Mouse (Mus musculus) neural tube, embryonic 13.5 days (tissue): ENCODE results near the gene Gm20431. TPM values are rescaled to one million over a fixed set of nuclear protein-coding genes. Genes with fewer than 3 reads are reported as not detected.

Source experiments
- ATAC-seq: fragments of 200-750 bp; cut with Nextera tagmentation; 2 replicates; pipeline ENCODE4 v1.8.0; 2017; ENCODE audit warnings: low read depth, mild to moderate bottlenecking, moderate TSS enrichment, moderate library complexity
- H3K27ac ChIP-seq: fragments of 300-500 bp; sonication (generic); replicated peaks from 2 replicates; pipeline ENCODE4 v1.5.1; 2015; ENCODE audit warnings: moderate library complexity, mild to moderate bottlenecking, inconsistent platforms
- H3K27me3 ChIP-seq: fragments of 300-500 bp; sonication (generic); 2 replicates; pipeline ENCODE4 v1.6.1; 2015; ENCODE audit warnings: mild to moderate bottlenecking, inconsistent platforms
- H3K36me3 ChIP-seq: fragments of 300-500 bp; sonication (generic); 2 replicates; pipeline ENCODE4 v1.6.1; 2015; ENCODE audit warnings: mild to moderate bottlenecking, inconsistent platforms
- H3K4me1 ChIP-seq: fragments of 300-500 bp; sonication (generic); replicated peaks from 2 replicates; pipeline ENCODE4 v1.6.1; 2015; ENCODE audit warnings: inconsistent platforms
- H3K4me2 ChIP-seq: fragments of 300-500 bp; sonication (generic); 2 replicates; pipeline ENCODE4 v1.6.1; 2015; ENCODE audit warnings: inconsistent platforms, mild to moderate bottlenecking, moderate library complexity
- H3K4me3 ChIP-seq: fragments of 300-500 bp; sonication (generic); 2 replicates; pipeline ENCODE4 v1.5.1; 2015; ENCODE audit warnings: mild to moderate bottlenecking, inconsistent platforms
- H3K9ac ChIP-seq: fragments of 300-500 bp; sonication (generic); 2 replicates; pipeline ENCODE4 v1.6.1; 2015; ENCODE audit warnings: moderate library complexity, mild to moderate bottlenecking, inconsistent platforms
- H3K9me3 ChIP-seq: fragments of 300-500 bp; sonication (generic); 2 replicates; pipeline ENCODE4 v1.6.1; 2016; ENCODE audit warnings: inconsistent platforms
- WGBS: fragments of 180-500 bp; shearing (Covaris S2); methylation state at CpG from one replicate; pipeline ENCODE4 v1.1.7; 2015; 5-methylcytosine and 5-hydroxymethylcytosine counted together
- polyA plus RNA-seq: library from polyadenylated mRNA; unstranded; fragments of >200 nt; fragmentation: Nextera tagmentation; extraction: Ambion mirVana; gene quantifications from 2 replicates; pipeline ENCODE4 v1.2.1, GENCODE M21; 2015

Gm20431 gene
- polyA plus RNA-seq, 1 experiment from 2014 or later = 9.3 TPM

DNA sequence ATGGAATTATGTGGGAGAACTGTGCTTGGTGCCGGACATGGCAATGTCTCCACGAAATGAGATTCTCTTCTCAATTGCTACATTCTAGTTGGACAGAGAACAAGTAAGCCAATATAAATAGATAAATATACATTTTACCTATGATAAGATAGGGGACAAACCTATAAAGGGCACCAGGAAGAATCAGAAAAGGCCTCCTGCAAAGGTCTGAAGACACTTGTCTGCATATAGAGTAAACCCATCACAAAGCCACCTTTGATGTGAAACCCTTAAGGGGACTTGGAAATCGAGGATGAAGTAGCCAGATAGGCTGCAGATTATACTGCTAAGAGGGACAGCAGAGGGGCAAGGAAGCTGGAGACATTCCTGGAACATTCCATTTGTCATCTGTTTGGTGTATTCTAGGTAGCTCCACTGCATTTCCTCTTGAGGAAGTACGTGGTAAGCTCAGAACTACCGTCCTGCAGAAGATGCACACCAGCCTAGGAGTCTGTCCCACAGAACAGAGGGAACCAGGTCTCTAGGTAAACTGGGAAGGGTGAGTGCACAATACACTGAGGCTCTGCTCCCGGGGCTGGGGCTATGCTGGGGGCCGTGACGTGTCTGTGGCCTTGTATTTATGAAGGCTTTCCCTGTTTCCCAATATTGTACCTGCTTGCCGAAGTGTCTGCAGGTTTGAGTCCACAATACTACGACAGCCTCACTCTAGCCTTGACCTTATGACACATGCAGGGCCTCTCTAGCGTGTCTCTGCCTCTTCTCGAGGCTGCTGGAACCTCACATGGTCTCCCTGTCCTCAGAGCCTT lies 28.4 kb downstream of the Gm20431 start:
- no peak for ATAC-seq
- peaks cover 52% of the 10 kb centered on the region for H3K4me1 ChIP-seq
- peak overlapping the region; percentile 93 for H3K27ac ChIP-seq
- H3K4me3 ChIP-seq = peak overlapping the region; percentile 88
- 83% methylated on average over 12 of the region's 12 CpGs for WGBS
- no peaks in the 10 kb centered on the region for H3K9me3 ChIP-seq
- H3K27me3 ChIP-seq = no peaks in the 10 kb centered on the region
- H3K9ac ChIP-seq = peak overlapping the region; percentile 97
- peak overlapping the region; percentile 93 for H3K4me2 ChIP-seq
- peaks cover 4% of the 10 kb centered on the region; the same call in 1 of the 2 replicates for H3K36me3 ChIP-seq

DNA sequence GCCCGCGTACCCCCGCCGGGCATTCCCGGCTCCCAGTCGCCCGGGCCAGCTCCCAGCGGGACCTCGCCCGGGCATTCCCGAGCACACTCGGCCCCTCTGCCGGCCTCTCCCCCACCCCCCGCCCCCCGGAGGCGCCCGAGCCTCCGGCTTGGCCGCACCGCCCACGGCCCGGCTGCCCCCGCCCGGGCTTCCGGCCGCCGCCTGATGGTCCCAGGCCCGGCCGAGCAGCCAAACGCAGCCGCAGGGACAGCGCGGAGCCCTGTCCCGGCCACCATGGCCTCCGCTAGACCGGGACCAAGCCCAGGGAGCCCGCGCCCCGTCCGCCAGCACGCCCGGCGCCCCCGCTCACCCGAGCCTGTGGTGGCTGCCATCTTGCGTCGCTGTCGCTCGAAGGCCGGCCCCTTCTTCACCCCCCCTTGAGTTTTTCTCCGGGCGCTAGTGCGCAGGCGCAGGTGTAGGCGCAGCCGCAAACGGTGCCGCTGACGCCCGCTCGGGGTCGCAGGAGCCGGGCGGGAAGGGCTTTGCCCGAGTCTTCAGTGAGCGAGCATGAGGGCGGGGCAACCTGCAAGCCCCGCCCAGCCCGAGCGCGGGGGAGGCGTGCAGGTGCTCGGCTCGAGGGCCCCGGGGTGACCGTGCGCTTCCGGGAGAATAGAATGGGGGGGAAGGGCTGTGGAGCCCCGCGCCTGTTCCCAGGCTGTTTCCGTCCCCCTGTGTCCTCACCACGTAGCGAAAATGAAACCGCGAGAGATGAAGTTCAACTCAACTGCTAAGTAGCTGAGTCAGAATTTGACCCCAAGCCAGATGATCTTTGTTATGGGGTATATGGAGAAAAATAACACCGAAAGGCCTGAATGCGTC lies 29.5 kb downstream of the Gm20431 start, which contains the start of gene Ube2v1:
Gene Ube2v1 (minus strand): TSS at position 505 of the 858 bp plus-strand sequence.
- H3K9ac ChIP-seq = peak within 1 kb of the TSS; percentile 97
- peaks cover 61% of the 10 kb centered on the region for H3K4me1 ChIP-seq
- H3K27ac ChIP-seq = peak within 1 kb of the TSS; percentile 93
- ATAC-seq = peak; percentile 81
- under 1% methylated on average over 75 of the region's 87 CpGs for WGBS
- no peaks in the 10 kb centered on the region for H3K27me3 ChIP-seq
- H3K4me2 ChIP-seq = peak within 1 kb of the TSS; percentile 93
- H3K36me3 ChIP-seq = peaks cover 4% of the 10 kb centered on the region; the same call in 1 of the 2 replicates
- peak within 1 kb of the TSS; percentile 88 for H3K4me3 ChIP-seq
- H3K9me3 ChIP-seq = no peaks in the 10 kb centered on the region

DNA sequence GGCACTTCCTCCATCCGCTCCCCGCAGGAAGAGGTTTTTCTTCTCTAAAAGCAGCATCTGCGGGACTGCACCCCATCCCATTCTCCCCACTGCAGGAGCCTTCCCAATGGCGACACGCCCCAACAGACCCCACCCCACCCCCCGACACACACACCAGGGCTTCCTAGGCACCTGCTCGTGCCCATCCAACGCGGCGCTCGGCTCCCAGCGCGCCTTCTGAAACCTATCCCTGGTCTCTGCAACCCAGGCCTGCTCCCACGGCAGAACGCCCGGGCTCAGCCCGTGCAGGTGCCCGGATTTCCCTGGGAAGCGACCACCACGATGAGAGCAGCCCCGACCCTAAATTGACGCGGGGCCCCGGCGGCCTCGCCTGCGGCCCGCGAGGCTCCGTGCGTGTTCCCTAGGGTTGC lies 30.1 kb downstream of the Gm20431 start:
- Histone ChIP-seq H3K9ac (peak overlapping the region; percentile 97), H3K27me3 (no peaks in the 10 kb centered on the region), H3K36me3 (peaks cover 4% of the 10 kb centered on the region; the same call in 1 of the 2 replicates), H3K4me3 (peak overlapping the region; percentile 88), H3K9me3 (no peaks in the 10 kb centered on the region), H3K4me1 (peaks cover 63% of the 10 kb centered on the region), H3K4me2 (peak overlapping the region; percentile 93), H3K27ac (peak overlapping the region; percentile 93)
- WGBS = under 1% methylated on average over 31 of the region's 31 CpGs
- ATAC-seq = peak; percentile 34

- 74% methylated on average over 5 of the region's 5 CpGs for WGBS
- Histone ChIP-seq H3K27ac (peak overlapping the region; percentile 64; the same call in 1 of the 2 replicates), H3K9ac (peak overlapping the region; percentile 97)
Observed at GRCm38 (mm10) chr2:167630421-167630820, 30.9 kb downstream of the Gm20431 start.

GRCm38 (mm10) chr2:167629665-167630209 lies 31.6 kb downstream of the Gm20431 start:
- H3K27ac ChIP-seq = peak overlapping the region; percentile 64

More at GRCm38 (mm10) chr2:167630421-167630820, 30.9 kb downstream of the Gm20431 start:
- Histone ChIP-seq H3K27me3 (no peaks in the 10 kb centered on the region), H3K36me3 (peaks cover 4% of the 10 kb centered on the region; the same call in 1 of the 2 replicates), H3K4me2 (peak overlapping the region; percentile 93), H3K4me3 (peak overlapping the region; percentile 88), H3K4me1 (peaks cover 70% of the 10 kb centered on the region), H3K9me3 (no peaks in the 10 kb centered on the region)
- ATAC-seq = no peak

GRCm38 (mm10) chr2:167628872-167629271 lies 32.4 kb downstream of the Gm20431 start:
- no peak overlapping the region for H3K4me3 ChIP-seq
- H3K9ac ChIP-seq = peak overlapping the region; percentile 47
- peaks cover 74% of the 10 kb centered on the region for H3K4me1 ChIP-seq
- peak overlapping the region; percentile 64 for H3K27ac ChIP-seq
- H3K27me3 ChIP-seq = no peaks in the 10 kb centered on the region
- WGBS = 47% methylated on average over 4 of the region's 4 CpGs
- peak overlapping the region; percentile 93 for H3K4me2 ChIP-seq
- H3K36me3 ChIP-seq = peaks cover 4% of the 10 kb centered on the region; the same call in 1 of the 2 replicates
- H3K9me3 ChIP-seq = no peaks in the 10 kb centered on the region
- no peak for ATAC-seq

More at GRCm38 (mm10) chr2:167629665-167630209, 31.6 kb downstream of the Gm20431 start:
- peaks cover 4% of the 10 kb centered on the region; the same call in 1 of the 2 replicates for H3K36me3 ChIP-seq
- WGBS = 70% methylated on average over 11 of the region's 11 CpGs
- H3K4me3 ChIP-seq = peak overlapping the region; percentile 88; the same call in 1 of the 2 replicates
- H3K27me3 ChIP-seq = no peaks in the 10 kb centered on the region
- H3K4me2 ChIP-seq = peak overlapping the region; percentile 93
- H3K9ac ChIP-seq = peak overlapping the region; percentile 97
- H3K4me1 ChIP-seq = peaks cover 77% of the 10 kb centered on the region
- ATAC-seq = no peak
- no peaks in the 10 kb centered on the region for H3K9me3 ChIP-seq

- 87% methylated on average over 7 of the region's 7 CpGs for WGBS
- Histone ChIP-seq H3K9me3 (no peaks in the 10 kb centered on the region), H3K9ac (no peak overlapping the region), H3K4me3 (no peak overlapping the region), H3K36me3 (peaks cover 4% of the 10 kb centered on the region; the same call in 1 of the 2 replicates), H3K27ac (no peak overlapping the region), H3K27me3 (no peaks in the 10 kb centered on the region), H3K4me2 (no peak overlapping the region), H3K4me1 (peaks cover 61% of the 10 kb centered on the region)
- no peak for ATAC-seq
Observed at GRCm38 (mm10) chr2:167627019-167627418, 34.3 kb downstream of the Gm20431 start.

- no peak overlapping the region for H3K4me3 ChIP-seq
- peaks cover 65% of the 10 kb centered on the region for H3K4me1 ChIP-seq
- H3K27me3 ChIP-seq = no peaks in the 10 kb centered on the region
- peaks cover 4% of the 10 kb centered on the region; the same call in 1 of the 2 replicates for H3K36me3 ChIP-seq
- no peak for ATAC-seq
- H3K4me2 ChIP-seq = no peak overlapping the region
- peak overlapping the region; percentile 38; the same call in 1 of the 2 replicates for H3K9ac ChIP-seq
- WGBS = 55% methylated on average over 2 of the region's 2 CpGs
- no peaks in the 10 kb centered on the region for H3K9me3 ChIP-seq
- H3K27ac ChIP-seq = no peak overlapping the region
Observed at GRCm38 (mm10) chr2:167625670-167626069, 35.6 kb downstream of the Gm20431 start.

- Histone ChIP-seq H3K27me3 (no peaks in the 10 kb centered on the region), H3K4me2 (no peak overlapping the region)
- 94% methylated on average over 5 of the region's 6 CpGs for WGBS
Observed at GRCm38 (mm10) chr2:167624368-167625075, 36.8 kb downstream of the Gm20431 start.

GRCm38 (mm10) chr2:167622965-167623364 lies 38.3 kb downstream of the Gm20431 start:
- no peak overlapping the region for H3K4me2 ChIP-seq
- ATAC-seq = no peak
- no peak overlapping the region for H3K9ac ChIP-seq
- WGBS = 85% methylated on average over 5 of the region's 5 CpGs
- H3K36me3 ChIP-seq = peaks cover under 1% of the 10 kb centered on the region; the same call in 1 of the 2 replicates
- H3K9me3 ChIP-seq = no peaks in the 10 kb centered on the region
- H3K27ac ChIP-seq = no peak overlapping the region
- peaks cover 53% of the 10 kb centered on the region for H3K4me1 ChIP-seq
- no peak overlapping the region for H3K4me3 ChIP-seq
- H3K27me3 ChIP-seq = no peaks in the 10 kb centered on the region

More at GRCm38 (mm10) chr2:167624368-167625075, 36.8 kb downstream of the Gm20431 start:
- Histone ChIP-seq H3K27ac (no peak overlapping the region), H3K4me1 (peaks cover 53% of the 10 kb centered on the region), H3K4me3 (no peak overlapping the region), H3K9ac (no peak overlapping the region), H3K36me3 (peaks cover 4% of the 10 kb centered on the region; the same call in 1 of the 2 replicates), H3K9me3 (no peaks in the 10 kb centered on the region)
- ATAC-seq = no peak

- no peak overlapping the region for H3K4me3 ChIP-seq
- H3K27ac ChIP-seq = no peak overlapping the region
- 87% methylated on average over 13 of the region's 13 CpGs for WGBS
Observed at GRCm38 (mm10) chr2:167622352-167622751, 38.9 kb downstream of the Gm20431 start.

More at GRCm38 (mm10) chr2:167622352-167622751, 38.9 kb downstream of the Gm20431 start:
- Histone ChIP-seq H3K4me1 (peaks cover 50% of the 10 kb centered on the region), H3K4me2 (no peak overlapping the region), H3K27me3 (no peaks in the 10 kb centered on the region), H3K36me3 (peaks cover 7% of the 10 kb centered on the region), H3K9ac (no peak overlapping the region), H3K9me3 (no peaks in the 10 kb centered on the region)
- ATAC-seq = no peak
